Mouse (Mus musculus) embryonic facial prominence, embryonic 10.5 days (tissue): ENCODE results near the gene Cinp. TPM values are rescaled to one million over a fixed set of nuclear protein-coding genes. Genes with fewer than 3 reads are reported as not detected.

ENCODE experiments used
- DNase-seq: peaks from one replicate; pipeline ENCODE4 v3.0.0-alpha.2; 2017; ENCODE audit warnings: low spot score
- H3K27ac ChIP-seq: fragments of 300-500 bp; sonication (generic); replicated peaks from 2 replicates; pipeline ENCODE4 v1.5.1; 2016; ENCODE audit warnings: mild to moderate bottlenecking
- H3K27me3 ChIP-seq: fragments of 300-500 bp; sonication (generic); replicated peaks from 2 replicates; pipeline ENCODE4 v1.6.1; 2016; ENCODE audit warnings: low read depth, mild to moderate bottlenecking; ENCODE audit not compliant: poor library complexity, severe bottlenecking
- H3K36me3 ChIP-seq: fragments of 300-500 bp; sonication (generic); replicated peaks from 2 replicates; pipeline ENCODE4 v1.6.1; 2016; ENCODE audit warnings: mild to moderate bottlenecking, moderate library complexity
- H3K4me1 ChIP-seq: fragments of 300-500 bp; sonication (generic); 2 replicates; pipeline ENCODE4 v1.6.1; 2016
- H3K4me3 ChIP-seq: fragments of 300-500 bp; sonication (generic); 2 replicates; pipeline ENCODE4 v1.5.1; 2016; ENCODE audit warnings: mild to moderate bottlenecking, moderate library complexity
- H3K9me3 ChIP-seq: fragments of 300-500 bp; sonication (generic); 2 replicates; pipeline ENCODE4 v1.6.1; 2016; ENCODE audit warnings: mild to moderate bottlenecking
- WGBS: fragments of 180-500 bp; shearing (Covaris S2); methylation state at CpG from one replicate; pipeline ENCODE4 v1.1.7; 2016; 5-methylcytosine and 5-hydroxymethylcytosine counted together
- polyA plus RNA-seq: library from polyadenylated mRNA; unstranded; fragments of >200 nt; fragmentation: Nextera tagmentation; extraction: Ambion mirVana; gene quantifications from 2 replicates; pipeline ENCODE4 v1.2.1, GENCODE M21; 2016

Cinp gene
- polyA plus RNA-seq, 1 experiment from 2014 or later = 86.9 TPM

- peaks cover 25% of the 10 kb centered on the region for H3K36me3 ChIP-seq
- H3K27me3 ChIP-seq = no peaks in the 10 kb centered on the region
- H3K27ac ChIP-seq = no peak overlapping the region
- WGBS = 88% methylated on average over 32 of the region's 32 CpGs
- no peak for DNase-seq
- H3K4me3 ChIP-seq = no peak overlapping the region
- H3K4me1 ChIP-seq = peaks cover 17% of the 10 kb centered on the region
- H3K9me3 ChIP-seq = no peaks in the 10 kb centered on the region
These were observed 33.9 kb downstream of the Cinp start for GRCm38 (mm10) chr12:110854786-110855737.

- H3K27me3 ChIP-seq = peaks cover 15% of the 10 kb centered on the region
These were observed 37.0 kb downstream of the Cinp start for GRCm38 (mm10) chr12:110851923-110852322.

GRCm38 (mm10) chr12:110851414-110851813 lies 37.5 kb downstream of the Cinp start:
- Histone ChIP-seq H3K4me3 (peak overlapping the region; percentile 96), H3K4me1 (peaks cover 17% of the 10 kb centered on the region), H3K36me3 (peaks cover 15% of the 10 kb centered on the region), H3K27me3 (peaks cover 20% of the 10 kb centered on the region), H3K27ac (no peak overlapping the region), H3K9me3 (no peaks in the 10 kb centered on the region)
- WGBS = 88% methylated on average over 12 of the region's 12 CpGs
- no peak for DNase-seq

More at GRCm38 (mm10) chr12:110851923-110852322, 37.0 kb downstream of the Cinp start:
- WGBS = 85% methylated on average over 1 of the region's 1 CpGs
- no peak overlapping the region for H3K4me3 ChIP-seq
- H3K36me3 ChIP-seq = peaks cover 15% of the 10 kb centered on the region
- H3K27ac ChIP-seq = no peak overlapping the region
- peaks cover 18% of the 10 kb centered on the region for H3K4me1 ChIP-seq
- DNase-seq = no peak
- H3K9me3 ChIP-seq = no peaks in the 10 kb centered on the region

GRCm38 (mm10) chr12:110850929-110851256 lies 38.1 kb downstream of the Cinp start:
- peak overlapping the region; percentile 96 for H3K4me3 ChIP-seq
- no peaks in the 10 kb centered on the region for H3K9me3 ChIP-seq
- H3K27me3 ChIP-seq = peaks cover 25% of the 10 kb centered on the region
- WGBS = 17% methylated on average over 9 of the region's 9 CpGs
- peak overlapping the region; percentile 95 for H3K27ac ChIP-seq
- no peak for DNase-seq
- peaks cover 11% of the 10 kb centered on the region for H3K36me3 ChIP-seq
- peaks cover 22% of the 10 kb centered on the region for H3K4me1 ChIP-seq

- Histone ChIP-seq H3K4me1 (peaks cover 28% of the 10 kb centered on the region), H3K27me3 (peaks cover 27% of the 10 kb centered on the region), H3K9me3 (no peaks in the 10 kb centered on the region), H3K36me3 (peaks cover 5% of the 10 kb centered on the region), H3K4me3 (peak within 1 kb of the TSS; percentile 96), H3K27ac (peak within 1 kb of the TSS; percentile 95)
- DNase-seq = peak; percentile 90
- under 1% methylated on average over 89 of the region's 89 CpGs for WGBS
These were observed 38.7 kb downstream of the Cinp start, which contains the start of gene Zfp839 for GRCm38 (mm10) chr12:110850010-110850928. Gene Zfp839, plus strand, starts transcription at chr12:110850253.

- Histone ChIP-seq H3K27me3 (peaks cover 32% of the 10 kb centered on the region), H3K4me1 (peaks cover 37% of the 10 kb centered on the region)
- DNase-seq = no peak
These were observed 42.7 kb downstream of the Cinp start for GRCm38 (mm10) chr12:110846191-110846765.

GRCm38 (mm10) chr12:110845131-110845880 lies 43.6 kb downstream of the Cinp start:
- H3K27ac ChIP-seq = peak overlapping the region; percentile 51
- WGBS = under 1% methylated on average over 36 of the region's 36 CpGs

More at GRCm38 (mm10) chr12:110846191-110846765, 42.7 kb downstream of the Cinp start:
- H3K9me3 ChIP-seq = no peaks in the 10 kb centered on the region
- H3K36me3 ChIP-seq = no peaks in the 10 kb centered on the region
- H3K4me3 ChIP-seq = peak overlapping the region; percentile 65
- WGBS = 76% methylated on average over 6 of the region's 6 CpGs
- H3K27ac ChIP-seq = no peak overlapping the region

GRCm38 (mm10) chr12:110844227-110845130 lies 44.5 kb downstream of the Cinp start:
- 1% methylated on average over 42 of the region's 42 CpGs for WGBS

More at GRCm38 (mm10) chr12:110845131-110845880, 43.6 kb downstream of the Cinp start:
- Histone ChIP-seq H3K4me3 (peak overlapping the region; percentile 65), H3K9me3 (no peaks in the 10 kb centered on the region), H3K36me3 (no peaks in the 10 kb centered on the region), H3K4me1 (peaks cover 29% of the 10 kb centered on the region), H3K27me3 (peaks cover 32% of the 10 kb centered on the region)
- peak; percentile 94 for DNase-seq

GRCm38 (mm10) chr12:110843194-110844048 lies 45.5 kb downstream of the Cinp start:
- H3K27me3 ChIP-seq = peaks cover 27% of the 10 kb centered on the region
- H3K27ac ChIP-seq = no peak overlapping the region
- H3K9me3 ChIP-seq = no peaks in the 10 kb centered on the region
- peak overlapping the region; percentile 65 for H3K4me3 ChIP-seq
- H3K4me1 ChIP-seq = peaks cover 31% of the 10 kb centered on the region
- 20% methylated on average over 32 of the region's 32 CpGs for WGBS
- H3K36me3 ChIP-seq = no peaks in the 10 kb centered on the region
- peak; percentile 87 for DNase-seq

More at GRCm38 (mm10) chr12:110844227-110845130, 44.5 kb downstream of the Cinp start:
- H3K27ac ChIP-seq = peak overlapping the region; percentile 51; the same call in 1 of the 2 replicates
- peaks cover 33% of the 10 kb centered on the region for H3K4me1 ChIP-seq
- peaks cover 32% of the 10 kb centered on the region for H3K27me3 ChIP-seq
- no peaks in the 10 kb centered on the region for H3K9me3 ChIP-seq
- no peak for DNase-seq
- H3K36me3 ChIP-seq = no peaks in the 10 kb centered on the region
- peak overlapping the region; percentile 65 for H3K4me3 ChIP-seq
